Mouse (Mus musculus): Measurements from ENCODE around the gene Hes6. TPM values are rescaled to one million over a fixed set of nuclear protein-coding genes. Genes with fewer than 3 reads are reported as not detected.

The Hes6 gene
- polyA plus RNA-seq, 1 experiment: 32.9 TPM

DNA sequence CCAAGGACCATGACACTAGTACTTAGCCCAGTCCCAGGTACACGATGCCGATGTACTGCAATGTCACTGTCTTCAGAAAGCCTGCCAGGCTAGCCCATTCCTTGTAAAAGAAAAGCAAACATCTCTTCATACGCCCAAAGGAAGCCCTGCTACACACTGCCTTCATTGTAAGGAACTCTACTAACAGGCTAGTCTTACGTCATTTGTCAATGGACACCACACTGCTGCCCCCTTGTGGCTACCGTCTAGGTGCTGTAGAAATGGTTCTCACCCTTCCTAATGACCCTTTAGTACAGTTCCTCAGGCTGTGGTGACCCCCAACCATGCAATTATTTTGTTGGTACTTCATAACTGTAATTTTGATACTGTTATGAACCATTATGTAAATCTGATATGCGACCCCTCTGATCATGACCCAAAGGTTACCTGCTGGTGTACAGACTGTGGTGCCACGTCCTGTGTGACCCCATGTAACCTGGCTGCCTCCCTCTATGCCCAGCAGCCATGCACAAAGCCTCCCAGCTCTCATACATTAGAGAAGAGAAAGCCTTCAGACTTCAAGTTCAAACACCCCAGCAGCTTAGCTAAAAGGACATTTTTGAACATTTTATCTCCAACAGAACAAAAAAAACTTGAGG lies 33.3 kb downstream of the Hes6 start:
- peak; percentile 73 for TF ChIP-seq CTCF (IDR thresholded peaks at IDR 0.05; ENCODE audit: control insufficient read depth, insufficient read depth, low read length)
- no peak for TF ChIP-seq POLR2A (IDR thresholded peaks at IDR 0.05; ENCODE audit: borderline replicate concordance, control insufficient read depth, low read depth, low read length)
- no peak overlapping the region for H3K27ac ChIP-seq (ENCODE audit: control insufficient read depth, insufficient read depth, low read depth, low read length, poor library complexity)
- H3K4me3 ChIP-seq (replicated peaks; ENCODE audit: control insufficient read depth, low read depth, low read length): no peak overlapping the region
- WGBS: 64% methylated on average over 7 of the region's 7 CpGs
- H3K4me1 ChIP-seq (ENCODE audit: control insufficient read depth, insufficient read depth, low read length): no peaks in the 10 kb centered on the region

DNA sequence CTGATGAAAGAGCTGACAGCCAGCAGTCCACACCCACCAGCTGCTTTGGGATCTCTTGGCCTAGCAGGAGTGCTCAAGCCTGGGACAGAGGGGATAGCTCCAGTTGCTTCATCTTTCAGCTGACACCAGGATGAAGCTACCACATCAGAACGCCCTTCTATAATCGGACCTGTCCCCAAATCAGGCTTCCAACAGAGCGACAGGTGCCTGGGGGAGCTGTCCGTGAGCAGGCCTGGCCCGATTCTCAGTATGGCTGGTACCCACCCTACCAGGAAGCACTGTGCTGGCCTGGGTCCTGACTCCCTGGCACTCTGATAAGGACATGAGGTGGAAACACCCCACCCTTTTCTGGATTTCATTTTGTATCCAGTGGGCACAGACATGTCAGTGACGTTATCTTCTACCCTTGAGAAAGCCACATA lies 40.4 kb downstream of the Hes6 start:
- Histone ChIP-seq H3K4me3 (replicated peaks; ENCODE audit: control insufficient read depth, low read depth, low read length) (no peak overlapping the region), H3K27ac (ENCODE audit: control insufficient read depth, insufficient read depth, low read depth, low read length, poor library complexity) (no peak overlapping the region), H3K4me1 (ENCODE audit: control insufficient read depth, insufficient read depth, low read length) (no peaks in the 10 kb centered on the region)
- no peak for TF ChIP-seq POLR2A (IDR thresholded peaks at IDR 0.05; ENCODE audit: borderline replicate concordance, control insufficient read depth, low read depth, low read length)
- no peak for TF ChIP-seq CTCF (IDR thresholded peaks at IDR 0.05; ENCODE audit: control insufficient read depth, insufficient read depth, low read length)
- WGBS: 69% methylated on average over 6 of the region's 6 CpGs

DNA sequence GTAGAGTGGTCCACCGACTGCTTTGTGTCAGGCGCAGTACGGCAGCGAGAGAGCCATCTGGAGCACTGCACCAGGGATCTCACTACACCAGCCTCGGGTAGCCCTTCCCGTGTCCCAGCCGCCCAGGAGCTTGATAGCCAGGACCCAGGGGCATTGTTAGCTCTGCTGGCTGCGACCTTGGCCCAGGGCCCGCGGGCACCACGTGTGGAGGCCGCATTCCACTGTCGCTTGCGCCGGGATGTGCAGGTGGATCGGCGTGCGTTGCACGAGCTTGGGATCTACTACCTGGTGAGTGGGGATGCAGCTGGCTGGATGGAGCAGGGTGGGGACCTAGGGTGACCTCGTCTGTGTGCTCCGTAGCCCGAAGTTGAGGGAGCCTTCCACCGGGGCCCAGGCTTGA lies 43.8 kb downstream of the Hes6 start:
- TF ChIP-seq CTCF (IDR thresholded peaks at IDR 0.05; ENCODE audit: control insufficient read depth, insufficient read depth, low read length) (no peak), POLR2A (IDR thresholded peaks at IDR 0.05; ENCODE audit: borderline replicate concordance, control insufficient read depth, low read depth, low read length) (no peak; the same call in 1 of the 2 replicates)
- no peaks in the 10 kb centered on the region for H3K4me1 ChIP-seq (ENCODE audit: control insufficient read depth, insufficient read depth, low read length)
- 90% methylated on average over 23 of the region's 23 CpGs for WGBS
- no peak overlapping the region for H3K27ac ChIP-seq (ENCODE audit: control insufficient read depth, insufficient read depth, low read depth, low read length, poor library complexity)
- no peak overlapping the region for H3K4me3 ChIP-seq (replicated peaks; ENCODE audit: control insufficient read depth, low read depth, low read length)

DNA sequence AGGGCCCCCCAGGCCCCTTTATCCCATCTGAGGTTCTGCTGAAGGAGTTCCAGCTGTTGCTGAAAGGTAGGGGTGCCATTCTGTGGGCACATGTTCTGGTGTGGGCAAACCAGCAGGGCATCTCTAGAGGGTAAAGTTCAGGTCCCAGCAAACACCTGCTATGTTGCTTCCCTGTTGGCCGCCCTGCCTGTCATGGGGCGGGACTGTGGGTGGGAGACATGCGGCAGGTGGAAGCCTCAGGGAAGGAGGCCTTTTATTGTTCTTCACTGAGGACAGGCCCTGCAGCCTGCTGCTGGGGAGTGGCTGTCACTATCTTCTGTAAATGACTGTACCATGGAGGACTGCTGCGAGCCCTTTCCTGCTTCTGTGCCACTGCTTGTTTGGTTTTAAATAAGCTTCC lies 44.4 kb downstream of the Hes6 start:
- Histone ChIP-seq H3K27ac (ENCODE audit: control insufficient read depth, insufficient read depth, low read depth, low read length, poor library complexity) (no peak overlapping the region), H3K4me1 (ENCODE audit: control insufficient read depth, insufficient read depth, low read length) (no peaks in the 10 kb centered on the region), H3K4me3 (replicated peaks; ENCODE audit: control insufficient read depth, low read depth, low read length) (no peak overlapping the region)
- WGBS: 74% methylated on average over 4 of the region's 4 CpGs
- no peak for TF ChIP-seq CTCF (IDR thresholded peaks at IDR 0.05; ENCODE audit: control insufficient read depth, insufficient read depth, low read length)
- no peak for TF ChIP-seq POLR2A (IDR thresholded peaks at IDR 0.05; ENCODE audit: borderline replicate concordance, control insufficient read depth, low read depth, low read length)

DNA sequence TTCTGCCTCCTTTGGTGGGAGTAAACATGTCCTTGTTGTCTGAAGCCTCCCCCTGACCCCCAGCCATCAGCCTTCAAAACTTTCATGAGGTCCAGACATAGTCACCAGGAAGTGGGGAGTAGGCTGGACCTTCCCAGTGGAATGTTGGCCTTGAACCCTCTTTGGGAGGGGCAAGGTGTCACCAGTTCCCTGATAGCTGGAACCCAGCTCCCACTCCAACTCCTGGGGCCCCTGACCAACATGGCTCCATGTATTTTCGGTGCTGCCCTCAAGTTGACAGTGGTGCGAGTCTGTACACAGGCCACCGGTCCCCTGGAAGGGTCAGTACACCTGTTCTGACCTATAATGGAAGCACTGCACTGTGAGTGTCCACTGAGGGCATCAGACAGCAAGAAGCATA lies 46.5 kb downstream of the Hes6 start:
- H3K27ac ChIP-seq (ENCODE audit: control insufficient read depth, insufficient read depth, low read depth, low read length, poor library complexity): no peak overlapping the region
- WGBS: 96% methylated on average over 3 of the region's 3 CpGs

DNA sequence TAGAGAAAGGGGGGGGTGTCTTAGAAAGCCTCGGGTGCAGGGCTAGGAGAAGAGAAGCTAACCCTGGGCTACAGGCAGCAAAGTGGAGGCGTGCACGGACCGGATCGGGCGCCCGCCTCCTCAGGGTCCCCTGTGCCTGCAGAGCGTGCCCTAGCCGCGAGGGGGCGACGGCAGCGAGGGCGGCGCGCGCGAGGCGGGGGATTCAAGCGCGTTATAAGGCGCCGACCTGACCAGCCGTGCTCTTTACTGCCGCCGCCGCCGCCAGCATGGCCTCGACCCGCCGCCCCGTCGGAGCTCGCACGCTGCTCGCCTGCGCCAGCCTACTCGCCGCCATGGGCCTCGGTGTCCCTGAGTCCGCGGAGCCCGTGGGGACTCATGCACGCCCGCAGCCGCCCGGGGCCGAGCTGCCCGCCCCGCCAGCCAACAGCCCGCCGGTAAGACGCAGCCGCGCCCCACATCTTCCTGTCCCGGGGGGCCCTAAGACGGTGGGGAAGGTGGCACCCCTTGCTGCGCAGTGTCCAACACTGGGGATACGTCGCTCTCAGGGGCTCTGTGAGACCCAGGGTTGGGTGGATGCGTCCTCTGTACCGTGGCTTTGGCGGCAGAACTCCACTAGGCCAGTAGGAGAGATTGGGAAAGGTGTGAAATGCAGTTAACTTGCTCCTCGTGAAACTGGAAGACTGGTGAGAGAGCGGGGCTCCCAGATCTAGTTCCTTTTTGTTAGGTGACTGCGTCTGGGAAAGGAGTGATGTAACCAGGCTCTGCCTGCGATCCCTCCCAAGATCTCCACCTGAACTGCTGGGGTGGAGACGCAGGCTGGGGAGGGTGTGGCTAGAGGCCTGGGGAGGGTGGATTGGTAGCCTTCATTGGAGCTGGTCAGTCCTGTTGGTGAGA lies 47.4 kb downstream of the Hes6 start, which contains the start of gene Erfe:
Erfe (plus strand) TSS at position 216 of the 894 bp plus-strand sequence.
- H3K4me3 ChIP-seq (replicated peaks; ENCODE audit: control insufficient read depth, low read depth, low read length): peak within 1 kb of the TSS; percentile 52
- no peak within 1 kb of the TSS for H3K27ac ChIP-seq (ENCODE audit: control insufficient read depth, insufficient read depth, low read depth, low read length, poor library complexity)
- 2% methylated on average over 68 of the region's 68 CpGs for WGBS

More for the DNA sequence above, 46.5 kb downstream of the Hes6 start:
- Histone ChIP-seq H3K4me3 (replicated peaks; ENCODE audit: control insufficient read depth, low read depth, low read length) (no peak overlapping the region), H3K4me1 (ENCODE audit: control insufficient read depth, insufficient read depth, low read length) (no peaks in the 10 kb centered on the region)
- no peak for TF ChIP-seq POLR2A (IDR thresholded peaks at IDR 0.05; ENCODE audit: borderline replicate concordance, control insufficient read depth, low read depth, low read length)
- no peak for TF ChIP-seq CTCF (IDR thresholded peaks at IDR 0.05; ENCODE audit: control insufficient read depth, insufficient read depth, low read length)

DNA sequence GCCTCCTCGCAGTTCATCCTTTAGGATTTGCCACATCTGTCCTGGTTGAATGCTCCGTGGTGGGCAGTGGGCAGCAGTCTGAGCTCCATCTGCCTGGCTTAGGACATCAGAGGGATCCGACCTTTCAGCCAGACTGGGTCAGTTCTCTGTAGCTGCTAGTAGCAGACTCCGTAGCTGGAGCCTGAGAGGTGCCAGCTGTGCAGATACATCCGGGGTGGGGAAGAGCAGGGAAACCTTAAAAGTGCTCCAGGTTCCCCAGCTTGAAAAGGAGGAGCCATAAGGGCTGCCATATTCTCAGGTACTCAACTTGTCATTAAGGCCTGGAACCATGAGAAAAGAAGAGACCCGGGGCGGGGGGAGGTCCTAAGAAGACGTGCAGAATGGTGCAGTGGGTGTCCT lies 48.0 kb downstream of the Hes6 start:
- no peak overlapping the region for H3K4me3 ChIP-seq (replicated peaks; ENCODE audit: control insufficient read depth, low read depth, low read length)
- H3K4me1 ChIP-seq (ENCODE audit: control insufficient read depth, insufficient read depth, low read length): no peaks in the 10 kb centered on the region
- no peak for TF ChIP-seq POLR2A (IDR thresholded peaks at IDR 0.05; ENCODE audit: borderline replicate concordance, control insufficient read depth, low read depth, low read length)
- no peak for TF ChIP-seq CTCF (IDR thresholded peaks at IDR 0.05; ENCODE audit: control insufficient read depth, insufficient read depth, low read length)
- H3K27ac ChIP-seq (ENCODE audit: control insufficient read depth, insufficient read depth, low read depth, low read length, poor library complexity): no peak overlapping the region
- WGBS: 45% methylated on average over 8 of the region's 8 CpGs

More for the DNA sequence above, 47.4 kb downstream of the Hes6 start, which contains the start of gene Erfe:
- H3K4me1 ChIP-seq (ENCODE audit: control insufficient read depth, insufficient read depth, low read length): no peaks in the 10 kb centered on the region
- TF ChIP-seq POLR2A (IDR thresholded peaks at IDR 0.05; ENCODE audit: borderline replicate concordance, control insufficient read depth, low read depth, low read length): peak; percentile 14; the same call in 1 of the 2 replicates
- peak; percentile 79 for TF ChIP-seq CTCF (IDR thresholded peaks at IDR 0.05; ENCODE audit: control insufficient read depth, insufficient read depth, low read length)

Measured in bone marrow, adult 2 months (tissue).